Mouse (Mus musculus) thymus, adult 2 months (tissue): ENCODE data around the gene Ikzf3. TPM values are rescaled to one million over a fixed set of nuclear protein-coding genes. Genes with fewer than 3 reads are reported as not detected.
A peak's percentile ranks its signal among the peaks of the same experiment; 100 is the strongest.

Source experiments
- DNase-seq: peaks from one replicate; pipeline ENCODE4 v3.0.0; 2021
- H3K27ac ChIP-seq: fragments of 200-500 bp; 2 replicates; pipeline ENCODE4 v1.5.1; 2012; ENCODE audit warnings: low read length, control low read depth; ENCODE audit not compliant: control insufficient read depth, insufficient read depth
- H3K27me3 ChIP-seq: fragments of 200-500 bp; 2 replicates; pipeline ENCODE4 v1.6.1; 2012; ENCODE audit warnings: mild to moderate bottlenecking, low read length, moderate library complexity, mixed read lengths; ENCODE audit not compliant: control insufficient read depth, insufficient read depth
- H3K36me3 ChIP-seq: fragments of 200-500 bp; 2 replicates; pipeline ENCODE4 v1.6.1; 2012; ENCODE audit warnings: mild to moderate bottlenecking, low read length, moderate library complexity; ENCODE audit not compliant: control insufficient read depth, insufficient read depth
- H3K4me1 ChIP-seq: fragments of 200-500 bp; replicated peaks from 2 replicates; pipeline ENCODE4 v1.6.1; 2012; ENCODE audit warnings: low read length; ENCODE audit not compliant: control insufficient read depth, insufficient read depth
- H3K4me3 ChIP-seq: fragments of 200-500 bp; 2 replicates; pipeline ENCODE4 v1.5.1; 2012; ENCODE audit warnings: mild to moderate bottlenecking, low read length, control low read depth, moderate library complexity; ENCODE audit not compliant: control insufficient read depth, insufficient read depth
- CTCF ChIP-seq: fragments of 200-500 bp; IDR thresholded peaks from 2 replicates; pipeline ENCODE4 v1.5.1; 2012; ENCODE audit warnings: mild to moderate bottlenecking, control low read depth, low read length, moderate library complexity, borderline replicate concordance; ENCODE audit not compliant: control insufficient read depth, poor library complexity, insufficient read depth; ENCODE audit errors: extremely low read depth
- POLR2A ChIP-seq: fragments of 200-500 bp; IDR thresholded peaks from 2 replicates; pipeline ENCODE4 v1.6.1; 2012; ENCODE audit warnings: mild to moderate bottlenecking, low read length, control low read depth, moderate library complexity; ENCODE audit not compliant: control insufficient read depth, poor library complexity, insufficient read depth; ENCODE audit errors: extremely low read depth
- WGBS: fragments of 180-500 bp; shearing (Covaris S2); methylation state at CpG from one replicate; pipeline ENCODE4 v1.1.7; 2018; 5-methylcytosine and 5-hydroxymethylcytosine counted together
- polyA plus RNA-seq: library from polyadenylated mRNA; depleted of rRNA; stranded (reverse); fragments of >200 nt; gene quantifications from 2 replicates; pipeline ENCODE4 v1.2.3, GENCODE M21; 2012

Gene Ikzf3
- polyA plus RNA-seq, 1 experiment: 143 TPM

- peaks cover 9% of the 10 kb centered on the region; the same call in 1 of the 2 replicates for H3K36me3 ChIP-seq
- H3K27ac ChIP-seq: peak overlapping the region; percentile 89
- H3K27me3 ChIP-seq: no peaks in the 10 kb centered on the region
- peaks cover 48% of the 10 kb centered on the region for H3K4me1 ChIP-seq
- no peak overlapping the region for H3K4me3 ChIP-seq
- 61% methylated on average over 22 of the region's 22 CpGs for WGBS
- DNase-seq: peak; percentile 62
- no peak for TF ChIP-seq POLR2A
- TF ChIP-seq CTCF: no peak
Measured at GRCm38 (mm10) chr11:98497388-98498288, 48.2 kb downstream of the Ikzf3 start.

DNA sequence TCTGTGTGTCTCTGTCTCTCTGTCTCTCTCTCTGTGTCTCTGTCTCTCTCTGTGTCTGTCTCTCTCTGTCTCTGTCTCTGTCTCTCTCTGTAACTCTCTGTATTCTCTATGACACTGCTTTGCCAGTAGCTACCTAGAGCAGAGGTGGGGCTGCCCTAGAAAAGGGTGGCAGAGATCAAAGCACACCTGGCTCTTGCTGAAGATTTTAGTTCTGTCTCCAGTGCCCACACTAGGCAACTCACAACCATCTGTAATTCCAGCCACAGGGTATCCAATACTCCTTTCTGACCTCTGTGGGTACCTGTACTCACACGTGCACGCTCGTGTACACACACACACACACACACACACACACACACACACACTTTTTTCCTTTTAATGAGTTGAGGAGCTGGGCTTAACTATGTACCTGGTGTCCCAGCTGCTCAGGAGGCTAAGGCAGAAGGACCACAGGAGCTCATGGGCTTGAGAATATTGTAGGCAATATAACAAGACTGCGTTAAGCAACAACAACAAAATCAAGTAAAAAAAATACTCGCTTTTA is 50.6 kb downstream of the Ikzf3 start:
- H3K4me3 ChIP-seq: no peak overlapping the region
- DNase-seq: peak; percentile 51
- H3K36me3 ChIP-seq: peaks cover 2% of the 10 kb centered on the region
- peaks cover 57% of the 10 kb centered on the region for H3K4me1 ChIP-seq
- WGBS: 70% methylated on average over 5 of the region's 5 CpGs
- TF ChIP-seq POLR2A (no peak), CTCF (no peak)
- H3K27ac ChIP-seq: peak overlapping the region; percentile 94
- H3K27me3 ChIP-seq: no peaks in the 10 kb centered on the region

DNA sequence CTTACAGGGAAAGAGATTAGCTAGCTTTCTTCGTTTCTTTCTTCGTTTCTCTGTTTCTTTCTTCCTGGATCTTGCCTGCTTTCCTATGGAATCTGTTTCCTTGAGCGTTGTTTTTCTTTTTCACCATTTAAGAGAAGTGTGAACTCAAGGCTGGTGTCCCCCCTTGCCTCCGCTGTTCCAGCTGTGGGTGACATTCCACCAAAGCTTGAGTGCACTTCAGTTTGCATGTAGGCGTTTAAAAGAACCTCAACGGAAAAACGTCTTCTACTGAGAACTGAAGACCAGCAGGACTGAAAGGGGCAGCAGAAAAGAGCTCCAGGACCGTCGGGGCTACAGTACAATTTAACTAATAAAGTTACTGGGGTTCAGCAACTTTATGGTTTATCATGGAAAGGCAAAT is 52.4 kb downstream of the Ikzf3 start:
- H3K27ac ChIP-seq: peak overlapping the region; percentile 94
- TF ChIP-seq POLR2A: no peak
- TF ChIP-seq CTCF: no peak
- H3K27me3 ChIP-seq: no peaks in the 10 kb centered on the region
- H3K4me1 ChIP-seq: peaks cover 63% of the 10 kb centered on the region
- no peak for DNase-seq
- no peak overlapping the region for H3K4me3 ChIP-seq
- WGBS: 50% methylated on average over 9 of the region's 9 CpGs
- H3K36me3 ChIP-seq: peaks cover 21% of the 10 kb centered on the region

GRCm38 (mm10) chr11:98492959-98493358 is 52.9 kb downstream of the Ikzf3 start:
- Histone ChIP-seq H3K4me1 (peaks cover 65% of the 10 kb centered on the region), H3K27me3 (no peaks in the 10 kb centered on the region), H3K27ac (peak overlapping the region; percentile 94), H3K4me3 (peak overlapping the region; percentile 6; the same call in 1 of the 2 replicates), H3K36me3 (peaks cover 22% of the 10 kb centered on the region)
- DNase-seq: peak; percentile 40
- 6% methylated on average over 7 of the region's 7 CpGs for WGBS
- TF ChIP-seq POLR2A (no peak), CTCF (no peak)

DNA sequence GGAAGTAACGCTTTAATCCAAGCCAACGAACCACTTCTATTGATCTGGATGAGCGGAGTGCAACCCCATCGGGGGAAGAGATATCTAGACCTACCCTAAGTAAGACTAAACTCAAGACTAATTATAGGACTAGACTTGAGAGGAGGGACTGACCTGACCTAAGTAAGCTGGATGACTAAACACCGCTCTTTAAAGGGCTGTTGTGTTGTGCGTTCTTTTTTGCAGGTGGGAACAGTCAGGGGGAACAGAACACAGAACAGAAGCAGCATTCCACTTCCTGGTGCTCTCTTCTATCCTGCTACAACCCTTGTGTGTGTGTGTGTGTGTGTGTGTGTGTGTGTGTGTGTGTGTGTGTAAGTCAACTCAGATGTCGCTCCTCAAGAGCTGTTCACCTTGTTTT is 54.3 kb downstream of the Ikzf3 start:
- peak overlapping the region; percentile 82 for H3K27ac ChIP-seq
- DNase-seq: no peak
- 67% methylated on average over 7 of the region's 7 CpGs for WGBS
- H3K27me3 ChIP-seq: no peaks in the 10 kb centered on the region
- no peak for TF ChIP-seq POLR2A
- TF ChIP-seq CTCF: no peak
- peaks cover 23% of the 10 kb centered on the region for H3K36me3 ChIP-seq
- H3K4me1 ChIP-seq: peaks cover 58% of the 10 kb centered on the region
- H3K4me3 ChIP-seq: no peak overlapping the region

DNA sequence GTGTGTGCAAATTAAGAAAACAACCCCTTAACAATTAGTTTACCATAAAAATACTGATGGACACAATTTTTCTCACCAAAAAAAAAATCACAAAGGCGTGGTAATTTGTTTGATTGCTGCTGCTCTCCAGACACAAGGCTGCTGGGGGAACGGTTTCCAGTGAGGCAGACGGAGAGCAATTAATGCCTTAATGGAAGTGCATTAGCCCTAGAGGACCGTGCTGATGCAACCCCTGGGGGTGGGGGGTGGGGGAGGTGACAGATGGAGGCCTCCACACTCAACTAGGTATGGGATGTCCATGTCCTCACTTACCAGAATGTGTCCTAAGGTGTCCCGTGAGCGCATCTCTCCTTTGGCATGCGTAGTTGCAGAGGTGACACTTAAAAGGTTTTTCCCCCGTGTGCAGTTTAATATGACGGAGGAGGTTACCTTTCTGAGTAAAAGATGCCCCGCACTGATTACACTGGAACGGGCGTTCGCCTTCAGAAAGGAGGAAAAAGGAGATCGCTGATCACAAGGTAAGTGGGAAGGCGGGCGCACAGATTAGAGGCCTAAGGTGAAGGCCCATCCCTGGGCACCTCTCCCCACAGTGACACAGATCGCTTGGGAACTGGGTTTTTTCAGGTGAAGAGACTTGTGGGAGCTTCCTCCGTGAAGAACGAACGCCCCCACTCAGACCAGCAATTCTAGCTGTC is 57.1 kb downstream of the Ikzf3 start:
- peaks cover 48% of the 10 kb centered on the region for H3K36me3 ChIP-seq
- no peak overlapping the region for H3K27ac ChIP-seq
- WGBS: 92% methylated on average over 20 of the region's 20 CpGs
- H3K4me1 ChIP-seq: peaks cover 45% of the 10 kb centered on the region
- H3K27me3 ChIP-seq: no peaks in the 10 kb centered on the region
- no peak overlapping the region for H3K4me3 ChIP-seq
- TF ChIP-seq CTCF (no peak), POLR2A (no peak)
- no peak for DNase-seq
